Comparison of ENCODE assay signal across 11 mouse cellular contexts in the genomic region with DNA sequence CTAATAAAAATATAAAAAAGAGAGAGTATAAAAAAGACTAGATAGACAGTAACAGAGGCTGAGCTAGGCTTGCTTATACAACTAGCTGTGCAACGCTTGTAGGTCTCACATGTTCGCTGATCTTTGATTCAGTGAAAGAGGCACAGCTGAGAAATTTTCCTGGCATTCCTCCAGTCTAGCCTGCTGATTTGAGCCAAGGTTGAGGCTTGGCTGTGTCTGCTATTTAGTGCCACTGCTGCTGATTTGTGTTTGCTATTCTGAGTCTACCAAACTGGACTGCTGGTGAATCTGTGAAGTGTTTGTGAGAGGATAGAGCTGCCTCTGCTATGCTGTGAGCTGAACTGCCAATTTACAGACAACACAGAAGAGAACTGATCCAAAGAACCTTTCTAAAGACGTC.
A peak's percentile ranks its signal among the peaks of the same experiment; 100 is the strongest.
DNase-seq lines count a peak whose midpoint lies in the region; ATAC-seq and TF ChIP-seq lines count a peak whose summit lies in the region.
"Had no signal": no experiment of that assay in that cellular context is flagged by ENCODE, and none has a peak within 500 bp of the region (broad histone marks: within the 10 kb centered on the region; RNA-seq: fewer than 3 reads in every experiment).

No protein-coding gene starts in this region.

- H3K4me1 ChIP-seq in forebrain, embryonic 13.5 days = no peaks in the 10 kb centered on the region
- no peaks in the 10 kb centered on the region for H3K4me1 ChIP-seq in forebrain, embryonic 11.5 days (replicated peaks; ENCODE audit: control insufficient read depth, insufficient read depth, low read length)
- H3K4me1 ChIP-seq in limb, embryonic 14.5 days (ENCODE audit: control insufficient read depth, insufficient read depth, low read length) = no peaks in the 10 kb centered on the region
- H3K4me1 ChIP-seq in limb, embryonic 10.5 days = no peaks in the 10 kb centered on the region
- H3K4me1 ChIP-seq: liver, embryonic 15.5 days had no signal

- no peak overlapping the region for H3K27ac ChIP-seq in forebrain, embryonic 13.5 days
- no peak overlapping the region for H3K27ac ChIP-seq in forebrain, embryonic 11.5 days (ENCODE audit: low read depth, low read length)
- no peak overlapping the region for H3K27ac ChIP-seq in limb, embryonic 14.5 days (replicated peaks; ENCODE audit: low read depth, low read length)
- no peak overlapping the region for H3K27ac ChIP-seq in limb, embryonic 10.5 days
- no peak overlapping the region for H3K27ac ChIP-seq in gastrocnemius, adult 2 months
- H3K27ac ChIP-seq: heart, adult 2 months; liver, embryonic 15.5 days had no signal

- intact Hi-C loops in gastrocnemius, adult 2 months (cut with DNase I) = no loop called here

- H3K4me3 ChIP-seq in forebrain, embryonic 13.5 days = no peak overlapping the region
- no peak overlapping the region for H3K4me3 ChIP-seq in forebrain, embryonic 11.5 days (ENCODE audit: low read depth, low read length)
- no peak overlapping the region for H3K4me3 ChIP-seq in limb, embryonic 14.5 days (replicated peaks; ENCODE audit: low read length)
- H3K4me3 ChIP-seq in limb, embryonic 10.5 days = no peak overlapping the region
- no peak overlapping the region for H3K4me3 ChIP-seq in gastrocnemius, adult 2 months
- H3K4me3 ChIP-seq: heart, adult 2 months; liver, embryonic 15.5 days had no signal

- ATAC-seq in forebrain, embryonic 13.5 days = peak; percentile 53; the same call in 1 of the 2 replicates
- ATAC-seq in forebrain, embryonic 11.5 days (replicated peaks; ENCODE audit: low FRiP score) = no peak
- no peak for ATAC-seq in limb, embryonic 14.5 days (ENCODE audit: low FRiP score, low read depth)

- DNase-seq in forebrain, embryonic 11.5 days (ENCODE audit: low spot score) = no peak
- peak; percentile 58 for DNase-seq in limb, embryonic 14.5 days (ENCODE audit: low spot score)
- no peak for DNase-seq in limb, embryonic 10.5 days (ENCODE audit: low spot score)
- DNase-seq in adrenal gland, postnatal 36 days = peak; percentile 27 to 35
- DNase-seq in lung, postnatal 36 days = peak; percentile 66
- DNase-seq in urinary bladder, postnatal 4 days (ENCODE audit: low spot score in 2 of 2) = no peak
- DNase-seq in gastrocnemius, adult 2 months = no peak
- DNase-seq: heart, adult 2 months; kidney, postnatal 4 days had no signal

- no peak overlapping the region for H3K4me2 ChIP-seq in forebrain, embryonic 13.5 days
- H3K4me2 ChIP-seq in forebrain, embryonic 11.5 days (ENCODE audit: low read depth, low read length, severe bottlenecking) = no peak overlapping the region
- H3K4me2 ChIP-seq in limb, embryonic 14.5 days (replicated peaks; ENCODE audit: low read depth, low read length, severe bottlenecking) = no peak overlapping the region
- H3K4me2 ChIP-seq: liver, embryonic 15.5 days had no signal

- TF ChIP-seq POLR2A in limb, embryonic 14.5 days (IDR thresholded peaks at IDR 0.05; ENCODE audit: borderline replicate concordance, extremely low read depth, insufficient read depth, insufficient read length) = no peak

- no peaks in the 10 kb centered on the region for H3K9me3 ChIP-seq in forebrain, embryonic 13.5 days (replicated peaks)
- H3K9me3 ChIP-seq in forebrain, embryonic 11.5 days (ENCODE audit: control insufficient read depth, low read length) = no peaks in the 10 kb centered on the region
- H3K9me3 ChIP-seq in limb, embryonic 14.5 days (ENCODE audit: control insufficient read depth, low read length) = no peaks in the 10 kb centered on the region
- no peaks in the 10 kb centered on the region for H3K9me3 ChIP-seq in limb, embryonic 10.5 days (replicated peaks)
- H3K9me3 ChIP-seq: liver, embryonic 15.5 days had no signal

- H3K36me3 ChIP-seq in forebrain, embryonic 13.5 days (ENCODE audit: poor library complexity, severe bottlenecking) = no peaks in the 10 kb centered on the region
- no peaks in the 10 kb centered on the region for H3K36me3 ChIP-seq in forebrain, embryonic 11.5 days (ENCODE audit: control insufficient read depth, insufficient read depth, low read length)
- H3K36me3 ChIP-seq in limb, embryonic 14.5 days (ENCODE audit: control insufficient read depth, insufficient read depth, low read length) = no peaks in the 10 kb centered on the region
- no peaks in the 10 kb centered on the region for H3K36me3 ChIP-seq in limb, embryonic 10.5 days
- H3K36me3 ChIP-seq: liver, embryonic 15.5 days had no signal

- no peak for TF ChIP-seq CTCF in gastrocnemius, adult 2 months (IDR thresholded peaks at IDR 0.05)

- no peaks in the 10 kb centered on the region for H3K27me3 ChIP-seq in forebrain, embryonic 13.5 days
- no peaks in the 10 kb centered on the region for H3K27me3 ChIP-seq in forebrain, embryonic 11.5 days (ENCODE audit: control insufficient read depth, insufficient read depth, low read length)
- no peaks in the 10 kb centered on the region for H3K27me3 ChIP-seq in limb, embryonic 14.5 days (ENCODE audit: control insufficient read depth, insufficient read depth, low read length)
- no peaks in the 10 kb centered on the region for H3K27me3 ChIP-seq in limb, embryonic 10.5 days (ENCODE audit: low read depth, poor library complexity, severe bottlenecking)
- H3K27me3 ChIP-seq: liver, embryonic 15.5 days had no signal

- no peak overlapping the region for H3K9ac ChIP-seq in forebrain, embryonic 13.5 days
- H3K9ac ChIP-seq in forebrain, embryonic 11.5 days (ENCODE audit: low read length) = no peak overlapping the region
- no peak overlapping the region for H3K9ac ChIP-seq in limb, embryonic 14.5 days (ENCODE audit: low read depth, low read length, severe bottlenecking)
- H3K9ac ChIP-seq: liver, embryonic 15.5 days had no signal

- 77% methylated on average over 3 of the region's 3 CpGs for WGBS in forebrain, embryonic 13.5 days
- 85% methylated on average over 3 of the region's 3 CpGs for WGBS in forebrain, embryonic 11.5 days
- WGBS in limb, embryonic 14.5 days = 71% methylated on average over 3 of the region's 3 CpGs
- 89% methylated on average over 3 of the region's 3 CpGs for WGBS in limb, embryonic 10.5 days

Comparison
In these comparisons a context has a peak if more than half of its experiments do, and no peak if none do; other contexts are left out.
1. DNase-seq: peak in limb, embryonic 14.5 days (single experiment), adrenal gland, postnatal 36 days (2 of 2) and lung, postnatal 36 days (single experiment); none in forebrain, embryonic 11.5 days (single experiment), limb, embryonic 10.5 days (single experiment), urinary bladder, postnatal 4 days (0 of 2) and gastrocnemius, adult 2 months (single experiment).